Mouse (Mus musculus) embryo, embryonic 9.5 days (tissue): ENCODE data around the gene Gm17728.
"Not testable (repeated sequence)": the region's sequence is repeated elsewhere in the genome, so short reads cannot be mapped to it uniquely, and the experiment has no call there.

Experiments used
- DNase-seq: peaks from one replicate; pipeline ENCODE4 v3.0.0-alpha.2; 2017; ENCODE audit errors: extremely low spot score

Gm17728 gene

DNA sequence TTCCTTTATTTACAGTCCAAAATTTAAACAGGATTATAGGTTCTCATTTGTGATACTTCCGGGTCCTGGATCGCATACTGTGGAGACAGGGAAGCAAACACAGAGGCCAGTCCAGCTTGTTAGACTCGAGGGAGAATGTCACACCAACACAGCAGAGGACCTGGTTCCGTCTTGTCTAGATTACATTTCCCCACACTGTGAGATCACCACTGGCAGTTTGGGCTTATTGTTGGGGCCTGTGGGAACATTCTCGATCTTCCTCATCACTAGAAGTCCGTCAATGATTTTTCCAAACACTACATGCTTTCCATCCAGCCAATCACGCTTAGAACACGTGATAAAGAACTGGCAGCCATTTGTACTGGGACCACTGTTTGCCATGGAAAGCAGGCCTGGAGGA is at the start of gene Gm17728:
Gm17728 (plus strand) TSS at position 301 of the 400 bp plus-strand sequence.
- not testable (repeated sequence) for DNase-seq

DNA sequence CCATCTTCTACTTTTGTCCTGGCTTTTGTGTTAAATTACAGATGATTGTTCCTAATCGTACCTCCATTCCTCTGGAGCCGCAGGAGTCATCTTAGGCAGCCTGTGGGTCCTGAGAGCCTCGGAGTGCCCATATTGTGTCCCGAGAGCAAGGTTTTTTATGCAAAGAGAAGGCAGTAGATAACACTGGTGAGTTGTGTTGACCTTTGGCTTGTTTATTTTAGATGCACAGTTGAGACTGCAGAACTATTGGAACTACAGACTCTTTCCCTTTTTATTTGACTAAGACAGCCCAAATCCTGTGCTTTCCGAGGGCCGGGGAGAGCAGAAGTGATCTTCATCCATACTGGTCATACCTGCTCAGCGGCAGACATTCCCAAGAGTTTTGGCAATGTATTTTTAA is 24.4 kb upstream of the Gm17728 start:
- no peak for DNase-seq

DNA sequence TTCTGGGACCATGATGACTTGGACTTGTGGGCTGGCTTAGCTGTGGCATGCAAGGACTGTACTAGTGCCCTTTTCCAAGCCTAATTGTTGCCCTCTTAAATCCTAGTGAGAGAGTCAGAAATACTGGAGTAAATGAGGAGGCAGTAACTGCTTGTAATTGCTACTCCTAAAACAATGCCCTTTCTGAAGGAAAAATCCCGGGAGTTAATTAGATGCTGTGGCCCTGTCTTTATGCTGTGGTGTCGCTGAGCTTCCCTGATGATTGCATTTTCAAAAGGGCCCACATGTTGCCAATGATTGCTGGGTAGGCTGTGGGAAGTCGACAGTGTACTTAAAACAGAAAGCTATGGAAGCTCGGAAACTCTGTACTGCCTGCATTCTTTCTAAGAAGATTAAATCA is 23.3 kb upstream of the Gm17728 start:
- DNase-seq, result no peak

DNA sequence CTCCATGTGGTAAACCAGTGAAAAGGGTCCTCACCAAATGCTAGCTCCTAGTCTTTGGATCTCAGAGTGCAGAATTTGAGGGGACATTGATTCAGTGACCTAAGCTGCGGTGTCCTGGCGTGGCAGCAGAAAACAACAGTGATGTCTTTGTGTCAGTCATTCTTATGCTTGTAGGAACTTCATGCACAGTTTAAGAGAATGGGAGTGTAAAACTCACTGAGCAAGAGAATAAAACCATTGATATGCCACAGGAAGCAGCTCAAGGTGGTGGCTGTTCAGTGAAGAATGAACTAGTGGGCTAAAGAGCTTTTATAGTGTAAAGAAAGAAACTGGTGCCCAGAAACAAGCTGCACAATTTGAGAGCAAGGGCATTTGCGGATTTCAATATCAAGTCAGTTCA is 17.9 kb upstream of the Gm17728 start:
- no peak for DNase-seq

DNA sequence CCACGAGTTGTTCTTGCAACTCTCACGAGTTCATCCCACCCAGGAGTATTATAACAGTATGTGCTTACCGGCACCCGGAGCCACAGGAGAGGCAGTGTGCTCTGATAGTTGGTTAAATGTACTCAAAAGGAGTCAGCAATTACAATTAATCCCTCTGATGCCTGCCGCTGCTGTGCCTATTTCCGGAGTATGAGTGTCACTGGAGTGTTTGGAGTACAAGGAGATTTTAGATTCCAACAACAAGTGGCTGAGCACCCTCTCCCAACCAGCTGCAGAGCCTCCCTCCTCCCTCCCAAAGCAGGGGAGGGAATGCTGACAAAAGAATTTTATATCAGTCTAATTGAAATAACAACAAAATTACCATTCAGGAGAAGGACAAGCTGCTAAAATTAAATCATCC is 14.2 kb upstream of the Gm17728 start:
- no peak for DNase-seq

DNA sequence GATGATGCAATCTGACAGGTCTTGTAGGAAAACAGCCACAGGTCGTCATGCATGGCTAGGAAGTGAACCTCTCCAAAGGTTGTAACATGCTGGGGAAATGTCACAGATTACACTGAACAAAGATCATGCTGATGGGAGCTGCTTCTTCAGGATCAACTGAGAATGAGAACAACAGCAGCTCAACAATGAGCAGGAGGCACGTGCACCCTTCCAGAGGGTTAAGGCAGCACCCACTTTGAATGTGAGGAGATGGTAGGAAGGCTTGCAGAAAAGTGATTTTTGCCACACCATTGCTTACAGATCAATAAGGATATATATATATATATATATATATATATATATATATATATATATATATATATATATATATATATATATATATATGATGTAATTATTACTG is 2.8 kb upstream of the Gm17728 start:
- no peak for DNase-seq

DNA sequence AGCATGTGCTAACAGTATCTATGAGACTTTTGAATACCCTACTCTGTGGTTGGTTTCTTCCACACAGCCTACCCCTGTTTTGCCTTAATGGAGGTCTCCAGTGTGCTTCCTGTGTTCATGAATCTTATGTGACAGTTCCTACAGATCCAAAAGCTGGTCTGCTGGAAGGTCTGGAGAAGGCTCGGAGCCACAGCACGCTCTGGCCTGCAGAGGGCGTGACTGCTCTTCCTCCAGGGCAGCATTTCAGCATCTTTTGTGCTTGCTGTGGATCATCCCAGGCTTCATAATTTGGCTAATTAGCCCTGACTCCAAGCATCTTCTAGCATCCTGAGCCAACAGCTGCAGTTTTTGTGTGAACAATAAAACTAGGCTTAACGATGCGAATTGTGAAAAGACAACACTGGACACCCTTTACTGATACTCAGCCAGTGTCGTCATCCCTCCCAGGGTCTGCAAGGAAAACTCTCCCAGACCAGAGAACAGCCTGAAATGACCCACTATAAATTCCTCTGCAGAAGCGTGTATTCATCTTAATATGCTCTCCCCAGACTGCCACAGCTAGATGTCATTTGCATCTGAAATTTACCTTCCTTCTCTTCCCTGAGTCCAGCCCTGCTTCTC is 6.6 kb downstream of the Gm17728 start:
- peak; percentile 10 for DNase-seq

DNA sequence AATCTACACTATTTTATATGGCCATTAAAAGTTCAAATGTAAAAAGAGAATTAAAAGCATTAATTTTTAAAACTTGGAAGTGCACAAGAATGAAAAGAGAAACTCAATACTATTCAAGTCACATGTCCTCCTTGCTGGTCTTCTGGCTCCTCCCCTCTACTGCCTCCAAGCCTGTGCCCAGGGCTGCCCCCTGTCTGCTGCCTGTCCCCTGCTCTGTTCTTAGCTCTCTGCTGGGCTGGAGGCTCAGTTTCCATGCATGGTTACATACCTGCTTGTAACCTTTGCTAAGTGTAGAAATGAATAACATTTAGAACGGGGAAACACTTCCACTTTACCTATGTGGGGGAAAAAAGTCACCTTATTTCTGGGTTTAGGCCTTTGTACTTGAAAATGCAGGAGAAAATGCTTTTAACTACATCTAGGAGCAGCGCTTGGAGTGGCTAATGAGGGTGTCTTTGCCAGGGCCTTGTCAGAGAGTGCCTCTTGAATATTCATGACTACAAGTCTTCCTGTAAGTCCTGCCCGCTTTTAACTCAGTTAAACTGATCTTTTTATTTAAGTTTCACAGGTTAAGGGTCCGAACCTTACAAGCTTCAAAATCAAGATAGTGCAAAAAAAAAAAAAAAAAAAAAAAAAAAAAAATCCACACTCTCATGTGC is 18.3 kb downstream of the Gm17728 start:
- no peak for DNase-seq

DNA sequence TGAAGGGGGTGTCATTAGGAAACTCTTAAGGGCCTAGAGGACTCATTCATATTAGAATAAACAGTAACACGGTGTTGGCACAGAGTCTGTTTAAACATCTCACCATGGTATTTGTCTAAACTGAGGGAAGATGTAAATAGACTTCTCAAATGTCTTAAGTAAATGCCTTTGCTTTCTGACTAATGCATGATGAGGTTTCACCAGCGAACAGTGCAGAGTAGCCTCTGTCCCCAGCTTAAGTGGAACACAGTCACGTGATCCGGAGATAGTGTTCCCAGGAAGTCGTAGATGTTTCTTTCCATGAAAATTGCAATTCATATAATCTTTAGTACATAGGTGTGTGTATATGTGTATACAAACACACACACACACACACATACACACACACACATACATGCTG is 34.5 kb downstream of the Gm17728 start:
- DNase-seq, result no peak

DNA sequence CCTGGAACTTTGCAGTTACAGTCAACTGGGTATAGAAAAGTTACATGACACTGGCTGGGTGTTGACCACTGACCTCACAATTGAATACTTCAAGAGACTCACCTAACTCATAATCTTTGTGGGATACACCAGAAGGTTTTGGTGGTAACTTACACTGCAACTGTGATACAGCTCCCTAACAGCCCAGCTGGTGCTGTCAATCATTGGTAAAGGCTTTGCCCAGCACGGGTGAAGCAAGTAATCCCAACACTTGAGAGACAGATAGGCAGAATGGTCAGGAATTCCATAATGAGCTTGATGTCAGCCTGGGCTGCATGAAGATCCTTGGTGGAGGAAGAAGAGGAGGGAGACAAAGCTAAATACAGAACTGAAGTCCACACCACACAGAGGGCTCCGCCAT is 39.0 kb downstream of the Gm17728 start:
- DNase-seq, result no peak
